Mouse (Mus musculus): ENCODE data around the gene Slc6a17.

Slc6a17 gene

GRCm38 (mm10) chr3:107466577-107466976, 51.2 kb downstream of the Slc6a17 start:
- DNase-seq (ENCODE audit: low read depth, low spot score): no peak

- no peak for DNase-seq (ENCODE audit: low read depth, low spot score)
Observed at GRCm38 (mm10) chr3:107462160-107462559, 55.7 kb downstream of the Slc6a17 start.

- DNase-seq (ENCODE audit: low read depth, low spot score): no peak
Observed at GRCm38 (mm10) chr3:107459773-107460431, 57.9 kb downstream of the Slc6a17 start.

GRCm38 (mm10) chr3:107459196-107459772, 58.5 kb downstream of the Slc6a17 start, which contains the start of gene Kcnc4:
Gene Kcnc4 (minus strand): TSS chr3:107459552.
- DNase-seq (ENCODE audit: low read depth, low spot score): no peak

- DNase-seq (ENCODE audit: low read depth, low spot score): no peak
Observed at GRCm38 (mm10) chr3:107458528-107459195, 59.2 kb downstream of the Slc6a17 start.

GRCm38 (mm10) chr3:107458104-107458503, 59.7 kb downstream of the Slc6a17 start:
- no peak for DNase-seq (ENCODE audit: low read depth, low spot score)

- DNase-seq (ENCODE audit: low read depth, low spot score): no peak
Observed at GRCm38 (mm10) chr3:107454280-107454679, 63.5 kb downstream of the Slc6a17 start.

GRCm38 (mm10) chr3:107446822-107447221, 71.0 kb downstream of the Slc6a17 start:
- DNase-seq (ENCODE audit: low read depth, low spot score): no peak

GRCm38 (mm10) chr3:107443866-107444265, 74.0 kb downstream of the Slc6a17 start:
- no peak for DNase-seq (ENCODE audit: low read depth, low spot score)

- no peak for DNase-seq (ENCODE audit: low read depth, low spot score)
Observed at GRCm38 (mm10) chr3:107442191-107442590, 75.6 kb downstream of the Slc6a17 start.

- no peak for DNase-seq (ENCODE audit: low read depth, low spot score)
Observed at GRCm38 (mm10) chr3:107441306-107441705, 76.5 kb downstream of the Slc6a17 start.

GRCm38 (mm10) chr3:107439280-107439679, 78.5 kb downstream of the Slc6a17 start:
- DNase-seq (ENCODE audit: low read depth, low spot score): no peak

GRCm38 (mm10) chr3:107437666-107438065, 80.2 kb downstream of the Slc6a17 start:
- DNase-seq (ENCODE audit: low read depth, low spot score): no peak

- DNase-seq (ENCODE audit: low read depth, low spot score): no peak
Observed at GRCm38 (mm10) chr3:107436434-107436833, 81.4 kb downstream of the Slc6a17 start.

- no peak for DNase-seq (ENCODE audit: low read depth, low spot score)
Observed at GRCm38 (mm10) chr3:107433614-107434013, 84.2 kb downstream of the Slc6a17 start.

- DNase-seq (ENCODE audit: low read depth, low spot score): no peak
Observed at GRCm38 (mm10) chr3:107431268-107431667, 86.5 kb downstream of the Slc6a17 start.

GRCm38 (mm10) chr3:107424258-107425041, 93.4 kb downstream of the Slc6a17 start:
- no peak for DNase-seq (ENCODE audit: low read depth, low spot score)

- no peak for DNase-seq (ENCODE audit: low read depth, low spot score)
Observed at GRCm38 (mm10) chr3:107420156-107420555, 97.7 kb downstream of the Slc6a17 start.
